Mouse (Mus musculus): ENCODE measurements at regions not wholly inside any gene's neighbourhood (a gene's known extent, or its start where the extent isn't known, plus 50 kb on each side); places are given as distances from the start of the nearest gene placed in this dataset.
A peak's percentile ranks its signal among the peaks of the same experiment; 100 is the strongest.
"Not testable (repeated sequence)": the region's sequence is repeated elsewhere in the genome, so short reads cannot be mapped to it uniquely, and the experiment has no call there.

DNA sequence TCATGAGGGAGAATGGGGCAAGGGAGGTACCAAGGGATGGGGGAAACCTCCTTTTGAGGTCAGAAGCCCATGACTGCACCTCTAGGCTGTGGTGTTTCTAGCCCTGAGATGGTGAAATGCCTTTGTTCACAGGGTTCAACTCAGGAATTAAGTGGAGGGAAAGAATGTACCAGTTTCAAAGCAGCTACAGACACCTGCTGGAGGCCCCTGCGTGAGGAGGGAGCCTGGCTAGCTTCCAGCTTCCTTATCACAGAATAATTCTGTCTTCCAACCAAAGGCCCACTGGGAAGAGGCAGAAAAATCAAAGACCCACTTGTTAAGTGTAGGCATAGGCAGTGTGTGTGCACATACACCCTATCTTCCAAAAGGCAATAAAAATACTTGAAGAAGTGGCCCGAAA, 150.6 kb downstream of the Srek1 start:
- no peak overlapping the region for H3ac ChIP-seq (ENCODE audit: control insufficient read depth, insufficient read length)
- H3K4me2 ChIP-seq (ENCODE audit: low read depth): no peak overlapping the region
- H3K36me3 ChIP-seq (ENCODE audit: control insufficient read depth, insufficient read depth): no peaks in the 10 kb centered on the region
- no peak overlapping the region for H3K4me3 ChIP-seq
- no peaks in the 10 kb centered on the region for H3K27me3 ChIP-seq (ENCODE audit: control insufficient read depth, insufficient read depth, insufficient read length)
- no peaks in the 10 kb centered on the region for H3K79me2 ChIP-seq (ENCODE audit: control insufficient read depth, insufficient read depth)
- TF ChIP-seq MYOD1 (IDR thresholded peaks at IDR 0.05; ENCODE audit: control insufficient read depth in 1 of 3, insufficient read length in 2 of 3, low read depth in 2 of 3): no peak
- no peak for TF ChIP-seq USF1 (IDR thresholded peaks at IDR 0.05; ENCODE audit: low read depth)
- no peak for TF ChIP-seq POLR2AphosphoS2 (IDR thresholded peaks at IDR 0.05; ENCODE audit: insufficient read length, low read depth)
- TF ChIP-seq CEBPB (IDR thresholded peaks at IDR 0.05; ENCODE audit: insufficient read depth, poor library complexity, severe bottlenecking): no peak
- TF ChIP-seq POLR2A (IDR thresholded peaks at IDR 0.05; ENCODE audit: insufficient read length, low read depth): no peak
- no peak for TF ChIP-seq TCF12 (IDR thresholded peaks at IDR 0.05; ENCODE audit: insufficient read depth, poor library complexity, severe bottlenecking)
- TF ChIP-seq E2F4 (IDR thresholded peaks at IDR 0.05; ENCODE audit: insufficient read depth): no peak
- TF ChIP-seq REST (IDR thresholded peaks at IDR 0.05; ENCODE audit: insufficient read depth, insufficient read length): no peak

DNA sequence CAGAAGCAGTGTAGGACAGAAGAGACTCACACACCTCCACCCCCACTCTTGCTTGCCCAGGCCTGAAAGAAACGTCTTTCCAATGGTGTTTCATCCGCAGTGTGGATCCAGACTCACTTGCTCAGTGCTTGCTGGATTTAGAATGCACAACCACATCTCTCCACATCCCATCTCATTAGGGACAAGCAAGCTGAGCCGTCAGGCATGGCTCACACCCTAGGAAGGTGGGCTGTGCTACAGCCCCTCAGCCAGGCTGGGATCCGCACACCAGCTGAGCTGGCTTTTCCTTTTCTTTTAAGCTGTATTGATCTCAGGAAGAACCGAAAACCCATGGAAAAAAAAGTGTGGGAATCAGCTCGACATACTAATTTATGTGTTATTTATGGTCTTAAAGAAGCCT, 151.1 kb downstream of the Srek1 start:
- no peak overlapping the region for H3K4me3 ChIP-seq
- peak overlapping the region; percentile 20 for H3K4me2 ChIP-seq (ENCODE audit: low read depth)
- TF ChIP-seq TCF12 (IDR thresholded peaks at IDR 0.05; ENCODE audit: insufficient read depth, poor library complexity, severe bottlenecking) (no peak), MYOD1 (IDR thresholded peaks at IDR 0.05; ENCODE audit: control insufficient read depth in 1 of 3, insufficient read length in 2 of 3, low read depth in 2 of 3) (no peak), USF1 (IDR thresholded peaks at IDR 0.05; ENCODE audit: low read depth) (no peak), POLR2A (IDR thresholded peaks at IDR 0.05; ENCODE audit: insufficient read length, low read depth) (no peak), POLR2AphosphoS2 (IDR thresholded peaks at IDR 0.05; ENCODE audit: insufficient read length, low read depth) (no peak), SRF (IDR thresholded peaks at IDR 0.05; ENCODE audit: control insufficient read depth, insufficient read length, low read depth) (no peak), MAX (IDR thresholded peaks at IDR 0.05; ENCODE audit: low read depth) (no peak), E2F4 (IDR thresholded peaks at IDR 0.05; ENCODE audit: insufficient read depth) (no peak), REST (IDR thresholded peaks at IDR 0.05; ENCODE audit: insufficient read depth, insufficient read length) (no peak), TCF3 (IDR thresholded peaks at IDR 0.05; ENCODE audit: insufficient read length, low read depth) (no peak), MYOG (IDR thresholded peaks at IDR 0.05; ENCODE audit: control insufficient read depth in 1 of 3, insufficient read depth in 1 of 3, insufficient read length in 2 of 3, low read depth in 2 of 3) (no peak), CEBPB (IDR thresholded peaks at IDR 0.05; ENCODE audit: insufficient read depth, poor library complexity, severe bottlenecking) (no peak)
- H3K36me3 ChIP-seq (ENCODE audit: control insufficient read depth, insufficient read depth): no peaks in the 10 kb centered on the region
- no peaks in the 10 kb centered on the region for H3K27me3 ChIP-seq (ENCODE audit: control insufficient read depth, insufficient read depth, insufficient read length)
- no peak overlapping the region for H3ac ChIP-seq (ENCODE audit: control insufficient read depth, insufficient read length)
- H3K79me2 ChIP-seq (ENCODE audit: control insufficient read depth, insufficient read depth): no peaks in the 10 kb centered on the region

DNA sequence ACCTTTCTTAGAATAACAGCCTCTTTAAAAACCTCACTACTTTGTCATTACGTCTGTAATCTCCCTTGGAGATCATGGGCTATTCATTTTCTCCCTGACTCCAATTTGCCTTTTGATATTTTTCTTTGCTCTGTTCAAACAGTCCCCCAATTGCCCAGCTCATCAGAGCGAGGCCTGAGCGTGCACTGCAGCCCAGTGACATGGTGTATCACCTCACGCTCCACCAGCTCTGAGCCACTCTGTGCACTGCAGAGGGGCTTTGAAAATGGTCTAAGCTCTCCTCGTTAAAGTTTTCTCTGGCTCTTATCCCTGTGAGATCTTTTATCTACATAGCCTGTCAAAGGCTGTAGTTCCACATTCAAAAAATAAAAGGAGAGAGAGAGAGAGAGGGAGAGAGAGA, 152.1 kb downstream of the Srek1 start:
- Histone ChIP-seq H3K36me3 (ENCODE audit: control insufficient read depth, insufficient read depth) (no peaks in the 10 kb centered on the region), H3K4me3 (no peak overlapping the region), H3ac (ENCODE audit: control insufficient read depth, insufficient read length) (no peak overlapping the region), H3K4me2 (ENCODE audit: low read depth) (no peak overlapping the region), H3K79me2 (ENCODE audit: control insufficient read depth, insufficient read depth) (no peaks in the 10 kb centered on the region), H3K27me3 (ENCODE audit: control insufficient read depth, insufficient read depth, insufficient read length) (no peaks in the 10 kb centered on the region)
- TF ChIP-seq E2F4 (IDR thresholded peaks at IDR 0.05; ENCODE audit: insufficient read depth): no peak
- no peak for TF ChIP-seq POLR2AphosphoS2 (IDR thresholded peaks at IDR 0.05; ENCODE audit: insufficient read length, low read depth)
- TF ChIP-seq REST (IDR thresholded peaks at IDR 0.05; ENCODE audit: insufficient read depth, insufficient read length): no peak
- TF ChIP-seq MYOG (IDR thresholded peaks at IDR 0.05; ENCODE audit: control insufficient read depth in 1 of 3, insufficient read depth in 1 of 3, insufficient read length in 2 of 3, low read depth in 2 of 3): no peak
- TF ChIP-seq CEBPB (IDR thresholded peaks at IDR 0.05; ENCODE audit: insufficient read depth, poor library complexity, severe bottlenecking): no peak
- TF ChIP-seq MAX (IDR thresholded peaks at IDR 0.05; ENCODE audit: low read depth): no peak
- TF ChIP-seq TCF3 (IDR thresholded peaks at IDR 0.05; ENCODE audit: insufficient read length, low read depth): no peak
- no peak for TF ChIP-seq MYOD1 (IDR thresholded peaks at IDR 0.05; ENCODE audit: control insufficient read depth in 1 of 3, insufficient read length in 2 of 3, low read depth in 2 of 3)
- TF ChIP-seq USF1 (IDR thresholded peaks at IDR 0.05; ENCODE audit: low read depth): no peak
- TF ChIP-seq POLR2A (IDR thresholded peaks at IDR 0.05; ENCODE audit: insufficient read length, low read depth): no peak
- TF ChIP-seq SRF (IDR thresholded peaks at IDR 0.05; ENCODE audit: control insufficient read depth, insufficient read length, low read depth): no peak
- TF ChIP-seq TCF12 (IDR thresholded peaks at IDR 0.05; ENCODE audit: insufficient read depth, poor library complexity, severe bottlenecking): no peak

DNA sequence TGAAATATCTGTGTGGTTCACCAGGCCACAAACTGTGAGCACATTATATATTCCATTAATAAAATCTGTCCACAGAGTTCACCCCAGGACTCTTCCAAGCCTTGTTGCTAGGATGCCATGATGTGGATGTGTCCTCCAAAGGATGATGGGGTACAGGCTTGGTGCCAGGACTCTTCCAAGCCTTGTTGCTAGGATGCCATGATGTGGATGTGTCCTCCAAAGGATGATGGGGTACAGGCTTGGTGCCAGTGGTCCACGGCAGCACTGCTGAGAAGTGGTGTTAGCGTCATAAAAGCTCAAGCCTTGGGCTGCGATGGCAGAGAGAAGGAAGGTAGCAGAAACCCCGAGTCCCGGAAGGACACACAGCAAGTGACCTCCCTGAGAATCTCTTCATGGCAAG, 153.4 kb downstream of the Srek1 start:
- not testable (repeated sequence) for H3K36me3 ChIP-seq (ENCODE audit: control insufficient read depth, insufficient read depth)

DNA sequence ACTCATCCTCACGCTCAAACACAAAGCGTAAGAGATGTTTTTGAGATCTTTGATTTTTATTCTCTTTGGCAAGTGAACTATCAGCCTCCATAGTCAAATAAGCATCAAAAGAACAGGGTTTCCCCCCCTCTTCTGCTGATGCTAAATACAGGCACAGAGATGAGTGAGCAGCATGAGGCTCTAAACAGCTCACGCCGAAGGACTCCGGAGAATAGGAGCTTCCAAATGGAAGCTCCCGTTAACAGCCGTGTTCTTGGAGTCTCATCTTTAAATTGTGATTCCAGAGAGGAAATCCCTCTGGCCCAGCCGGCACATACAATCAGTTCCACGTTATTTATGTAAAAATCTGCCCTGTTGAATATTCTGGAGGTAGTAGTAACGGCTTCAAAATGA, 161.1 kb downstream of the Srek1 start:
- Histone ChIP-seq H3K27me3 (ENCODE audit: control insufficient read depth, insufficient read depth, insufficient read length) (no peaks in the 10 kb centered on the region), H3K36me3 (ENCODE audit: control insufficient read depth, insufficient read depth) (no peaks in the 10 kb centered on the region), H3K4me2 (ENCODE audit: low read depth) (no peak overlapping the region), H3K79me2 (ENCODE audit: control insufficient read depth, insufficient read depth) (no peaks in the 10 kb centered on the region), H3K4me3 (no peak overlapping the region), H3ac (ENCODE audit: control insufficient read depth, insufficient read length) (no peak overlapping the region)
- TF ChIP-seq E2F4 (IDR thresholded peaks at IDR 0.05; ENCODE audit: insufficient read depth) (no peak), MYOG (IDR thresholded peaks at IDR 0.05; ENCODE audit: control insufficient read depth in 1 of 3, insufficient read depth in 1 of 3, insufficient read length in 2 of 3, low read depth in 2 of 3) (no peak), REST (IDR thresholded peaks at IDR 0.05; ENCODE audit: insufficient read depth, insufficient read length) (no peak), CEBPB (IDR thresholded peaks at IDR 0.05; ENCODE audit: insufficient read depth, poor library complexity, severe bottlenecking) (no peak), TCF12 (IDR thresholded peaks at IDR 0.05; ENCODE audit: insufficient read depth, poor library complexity, severe bottlenecking) (no peak)

More for the DNA sequence above, 153.4 kb downstream of the Srek1 start:
- not testable (repeated sequence) for H3K79me2 ChIP-seq (ENCODE audit: control insufficient read depth, insufficient read depth); H3ac ChIP-seq (ENCODE audit: control insufficient read depth, insufficient read length); H3K27me3 ChIP-seq (ENCODE audit: control insufficient read depth, insufficient read depth, insufficient read length); H3K4me2 ChIP-seq (ENCODE audit: low read depth); H3K4me3 ChIP-seq

Data from myocyte (in vitro differentiated cells).